Mouse (Mus musculus): Measurements from ENCODE around the gene Bcl7a. TPM values are rescaled to one million over a fixed set of nuclear protein-coding genes. Genes with fewer than 3 reads are reported as not detected.

Bcl7a gene
- polyA plus RNA-seq, 1 experiment from 2014 or later: 38.8 TPM

DNA sequence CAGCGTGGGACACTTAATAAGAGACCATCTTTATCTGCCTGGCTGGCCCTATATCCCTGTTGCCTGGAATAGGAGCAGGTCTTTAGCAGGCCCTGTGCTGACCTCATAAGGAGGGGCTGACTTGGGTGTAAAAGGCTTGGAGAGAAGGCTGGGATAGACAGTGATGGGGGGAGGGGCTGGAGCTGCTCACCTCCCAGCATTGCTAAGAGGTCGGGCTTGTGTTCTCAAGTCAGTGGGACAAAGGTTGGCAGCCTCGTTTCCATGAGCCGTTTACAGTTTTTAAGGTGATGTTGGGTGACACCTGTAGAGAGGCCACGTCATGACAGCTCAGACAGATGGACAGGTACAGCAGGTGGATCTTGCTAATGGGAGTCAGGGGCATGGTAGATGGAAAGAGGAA, 26.4 kb downstream of the Bcl7a start:
- Histone ChIP-seq H3K36me3 (peaks cover 99% of the 10 kb centered on the region), H3K27ac (no peak overlapping the region), H3K9me3 (replicated peaks) (no peaks in the 10 kb centered on the region), H3K4me1 (no peaks in the 10 kb centered on the region), H3K27me3 (ENCODE audit: low read depth, poor library complexity, severe bottlenecking) (no peaks in the 10 kb centered on the region), H3K4me3 (no peak overlapping the region)
- DNase-seq (ENCODE audit: low spot score): no peak
- 91% methylated on average over 5 of the region's 5 CpGs for WGBS

DNA sequence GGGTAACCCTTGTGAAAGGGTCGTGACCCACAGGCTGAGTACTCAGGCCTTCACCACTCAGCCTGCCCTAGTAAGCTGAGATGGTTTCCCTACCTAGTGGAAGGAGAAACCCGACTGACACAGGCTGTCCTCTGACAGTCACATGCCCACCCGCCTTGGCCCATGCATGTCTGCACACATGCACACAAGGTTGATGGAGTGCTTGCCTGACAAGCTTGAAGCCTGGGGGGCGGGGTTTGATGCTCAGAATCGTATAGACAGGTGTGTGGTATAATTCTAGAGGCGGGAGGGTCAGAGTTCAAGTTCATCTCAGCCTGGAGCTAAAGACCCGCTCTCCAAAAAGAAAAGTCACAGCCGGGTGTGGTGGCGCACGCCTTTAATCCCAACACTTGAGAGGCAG, 31.6 kb downstream of the Bcl7a start:
- WGBS: 95% methylated on average over 10 of the region's 10 CpGs
- Histone ChIP-seq H3K4me1 (peaks cover 13% of the 10 kb centered on the region), H3K27me3 (ENCODE audit: low read depth, poor library complexity, severe bottlenecking) (no peaks in the 10 kb centered on the region), H3K27ac (no peak overlapping the region), H3K9me3 (replicated peaks) (no peaks in the 10 kb centered on the region), H3K36me3 (peaks cover 64% of the 10 kb centered on the region), H3K4me3 (no peak overlapping the region)
- DNase-seq (ENCODE audit: low spot score): no peak

DNA sequence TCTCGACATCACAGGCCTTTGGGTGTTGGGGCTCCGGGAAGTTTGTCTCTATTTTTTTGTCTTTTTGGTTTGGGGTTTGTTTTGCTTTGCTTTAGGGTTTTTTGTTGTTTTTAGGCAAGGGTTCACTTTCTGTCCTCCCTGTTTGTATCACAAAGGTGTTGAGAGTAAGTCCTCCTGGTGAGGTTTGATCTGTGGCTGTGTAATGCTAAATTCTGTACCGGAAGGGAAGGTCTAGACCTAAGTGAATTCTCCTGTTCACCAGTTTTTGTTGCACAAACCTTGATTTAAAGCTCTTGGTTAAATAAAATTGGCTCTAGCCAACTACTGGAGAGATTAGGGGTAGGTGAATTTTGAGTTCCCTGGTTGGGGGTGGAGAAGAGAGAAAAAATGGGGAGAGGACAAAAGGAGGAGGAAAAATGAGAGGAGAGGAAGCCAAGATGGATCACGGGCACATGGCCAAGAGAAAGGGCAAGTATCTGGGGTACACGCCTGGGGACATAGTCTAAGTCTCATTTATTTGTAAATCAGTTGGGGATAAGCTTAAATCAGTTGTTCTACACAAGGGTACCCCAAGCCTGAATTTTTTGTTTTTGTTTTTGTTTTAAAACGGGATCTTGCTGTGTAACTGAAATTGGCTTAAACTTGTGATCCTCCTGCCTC, 32.3 kb downstream of the Bcl7a start:
- Histone ChIP-seq H3K4me3 (no peak overlapping the region), H3K36me3 (peaks cover 57% of the 10 kb centered on the region), H3K27me3 (ENCODE audit: low read depth, poor library complexity, severe bottlenecking) (no peaks in the 10 kb centered on the region), H3K27ac (no peak overlapping the region), H3K9me3 (replicated peaks) (no peaks in the 10 kb centered on the region), H3K4me1 (peaks cover 13% of the 10 kb centered on the region)
- 96% methylated on average over 6 of the region's 6 CpGs for WGBS
- DNase-seq (ENCODE audit: low spot score): no peak

DNA sequence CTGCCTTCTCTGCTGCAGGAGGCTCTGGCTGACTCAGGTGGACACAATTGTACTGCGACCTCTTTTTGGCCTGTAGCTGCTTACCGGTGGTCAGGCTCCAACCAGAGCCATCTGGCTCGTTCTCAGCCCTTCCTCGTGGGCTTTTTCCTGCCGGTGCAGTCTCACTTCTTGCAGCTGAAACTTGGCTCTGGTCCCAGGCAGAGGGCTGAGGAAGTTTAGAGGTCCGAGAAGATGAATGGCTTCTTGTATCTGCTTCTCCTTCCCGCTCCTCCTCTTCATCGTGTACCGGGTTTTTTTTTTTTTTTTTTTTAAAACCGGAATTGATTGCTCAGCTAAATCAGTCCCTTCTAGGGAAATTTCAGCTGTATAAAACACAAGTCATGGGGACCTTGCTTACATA, 32.9 kb downstream of the Bcl7a start:
- Histone ChIP-seq H3K27me3 (ENCODE audit: low read depth, poor library complexity, severe bottlenecking) (0 out of 2 replicates have a peak, but pooled peaks cover under 1% of the 10 kb centered on the region), H3K9me3 (replicated peaks) (no peaks in the 10 kb centered on the region), H3K27ac (no peak overlapping the region), H3K36me3 (peaks cover 51% of the 10 kb centered on the region), H3K4me1 (peaks cover 13% of the 10 kb centered on the region), H3K4me3 (no peak overlapping the region)
- WGBS: 74% methylated on average over 10 of the region's 10 CpGs
- no peak for DNase-seq (ENCODE audit: low spot score)

DNA sequence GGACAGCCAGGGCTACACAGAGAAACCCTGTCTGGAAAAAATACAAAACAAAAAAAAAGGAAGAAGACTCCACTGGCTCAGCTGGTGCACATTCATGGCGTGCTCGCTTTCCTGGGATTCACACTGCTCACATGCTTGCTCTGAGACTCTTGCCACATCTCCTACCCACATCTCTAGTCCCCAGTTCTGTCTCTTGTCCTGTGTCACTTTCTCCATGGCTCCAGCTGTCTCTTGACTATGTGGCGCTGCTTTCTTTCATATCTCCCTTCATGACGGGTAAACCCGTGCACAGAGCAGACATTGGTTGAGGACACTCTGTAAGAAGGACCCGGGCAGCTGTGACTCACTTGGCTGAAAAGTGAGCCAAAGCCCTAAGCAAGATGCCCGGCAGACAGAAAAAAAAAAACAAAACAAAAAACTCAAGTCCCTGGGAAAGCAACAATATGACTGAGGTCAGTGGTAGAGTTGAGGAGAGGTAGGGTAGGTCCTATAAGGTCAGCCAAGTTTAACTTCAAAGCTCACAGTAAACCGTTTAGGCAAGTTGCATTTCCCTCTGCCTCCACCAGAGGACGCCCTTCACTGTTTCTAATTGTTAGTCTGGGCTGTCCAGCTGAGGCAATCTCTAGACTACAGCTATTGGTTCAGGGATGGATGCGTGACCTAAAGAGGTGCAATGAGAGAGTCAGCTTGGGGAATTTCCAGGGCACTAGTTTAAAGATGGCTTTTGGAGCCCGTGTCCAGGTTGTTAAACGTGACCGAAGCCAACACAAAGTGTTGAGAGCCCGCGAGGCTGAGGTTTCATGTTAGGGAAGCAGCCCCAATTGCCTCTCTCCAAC, 33.7 kb downstream of the Bcl7a start:
- WGBS: 74% methylated on average over 15 of the region's 15 CpGs

DNA sequence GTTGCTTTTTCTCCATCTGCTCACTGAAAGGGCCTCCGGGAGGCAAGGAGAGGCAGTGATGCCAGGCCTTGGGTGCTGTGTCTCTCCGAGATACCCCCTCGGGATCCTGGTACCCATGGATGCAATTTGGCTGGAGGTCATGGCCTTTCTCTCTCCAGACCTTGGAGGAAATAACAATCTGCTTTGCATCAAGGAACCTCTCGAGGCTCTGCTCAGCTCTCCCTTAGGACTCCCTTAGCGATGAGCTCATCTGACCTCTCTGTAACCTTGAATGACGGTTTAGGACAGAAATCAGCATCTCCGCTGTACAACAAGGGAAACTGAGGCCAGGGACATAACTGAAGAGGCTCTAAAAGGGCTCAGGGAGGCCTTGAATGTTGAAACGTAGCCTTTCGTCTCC, 35.1 kb downstream of the Bcl7a start:
- H3K4me3 ChIP-seq: no peak overlapping the region
- peaks cover 29% of the 10 kb centered on the region for H3K36me3 ChIP-seq
- H3K4me1 ChIP-seq: peaks cover 19% of the 10 kb centered on the region
- no peak for DNase-seq (ENCODE audit: low spot score)
- peaks cover 14% of the 10 kb centered on the region for H3K27me3 ChIP-seq (ENCODE audit: low read depth, poor library complexity, severe bottlenecking)
- 56% methylated on average over 9 of the region's 9 CpGs for WGBS
- H3K27ac ChIP-seq: no peak overlapping the region
- H3K9me3 ChIP-seq (replicated peaks): no peaks in the 10 kb centered on the region

More for the DNA sequence above, 33.7 kb downstream of the Bcl7a start:
- DNase-seq (ENCODE audit: low spot score): peak; percentile 82
- H3K4me3 ChIP-seq: no peak overlapping the region
- peaks cover 19% of the 10 kb centered on the region for H3K4me1 ChIP-seq
- H3K9me3 ChIP-seq (replicated peaks): no peaks in the 10 kb centered on the region
- peaks cover 43% of the 10 kb centered on the region for H3K36me3 ChIP-seq
- H3K27me3 ChIP-seq (ENCODE audit: low read depth, poor library complexity, severe bottlenecking): peaks cover 8% of the 10 kb centered on the region
- H3K27ac ChIP-seq: no peak overlapping the region

DNA sequence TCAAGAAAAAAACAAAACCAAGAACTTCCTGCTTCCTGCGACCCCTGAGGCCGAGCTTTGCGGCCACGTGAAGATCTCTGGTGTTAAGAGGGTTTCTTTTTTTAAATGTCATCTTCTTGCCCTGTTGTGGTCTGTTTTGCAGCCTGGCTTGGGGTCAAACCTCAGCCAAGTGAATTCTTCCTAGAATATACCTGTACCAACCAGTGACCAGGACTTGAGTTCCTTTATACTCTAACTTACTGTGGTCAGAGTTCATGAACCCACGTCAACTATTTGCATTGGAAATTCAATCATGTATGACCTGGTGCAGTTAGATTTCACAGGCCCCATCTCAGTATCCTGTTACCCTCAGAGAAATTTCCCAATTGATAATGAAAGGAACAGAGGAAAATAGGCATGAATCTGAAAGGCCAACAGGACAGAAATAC, 35.9 kb downstream of the Bcl7a start:
- Histone ChIP-seq H3K4me1 (peaks cover 19% of the 10 kb centered on the region), H3K36me3 (peaks cover 21% of the 10 kb centered on the region), H3K27ac (no peak overlapping the region), H3K9me3 (replicated peaks) (no peaks in the 10 kb centered on the region), H3K4me3 (no peak overlapping the region), H3K27me3 (ENCODE audit: low read depth, poor library complexity, severe bottlenecking) (peaks cover 14% of the 10 kb centered on the region)
- 74% methylated on average over 5 of the region's 5 CpGs for WGBS
- no peak for DNase-seq (ENCODE audit: low spot score)

DNA sequence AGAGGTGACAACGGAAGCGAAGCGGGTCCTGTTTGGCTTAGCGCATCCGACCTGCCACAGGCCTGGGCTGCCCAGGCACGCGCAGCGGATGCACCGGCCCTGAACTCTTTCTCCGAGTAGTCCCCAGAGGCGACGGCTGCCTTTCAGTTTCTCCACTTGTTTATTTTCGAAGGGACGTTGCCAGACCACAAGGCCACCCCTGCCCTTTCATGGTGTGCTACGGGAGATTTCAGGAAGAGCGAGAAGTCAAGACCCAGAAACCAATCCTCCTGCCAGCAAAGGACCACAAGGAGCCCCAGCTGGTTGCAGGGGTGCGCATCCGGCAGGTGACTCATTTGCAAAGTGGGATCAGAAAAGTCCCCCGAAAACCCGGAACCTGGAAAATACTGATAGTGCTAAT, 38.3 kb downstream of the Bcl7a start:
- Histone ChIP-seq H3K27me3 (ENCODE audit: low read depth, poor library complexity, severe bottlenecking) (peaks cover 14% of the 10 kb centered on the region), H3K9me3 (replicated peaks) (no peaks in the 10 kb centered on the region), H3K36me3 (no peaks in the 10 kb centered on the region), H3K4me3 (no peak overlapping the region), H3K27ac (no peak overlapping the region), H3K4me1 (peaks cover 19% of the 10 kb centered on the region)
- 21% methylated on average over 20 of the region's 20 CpGs for WGBS
- peak; percentile 40 for DNase-seq (ENCODE audit: low spot score)

DNA sequence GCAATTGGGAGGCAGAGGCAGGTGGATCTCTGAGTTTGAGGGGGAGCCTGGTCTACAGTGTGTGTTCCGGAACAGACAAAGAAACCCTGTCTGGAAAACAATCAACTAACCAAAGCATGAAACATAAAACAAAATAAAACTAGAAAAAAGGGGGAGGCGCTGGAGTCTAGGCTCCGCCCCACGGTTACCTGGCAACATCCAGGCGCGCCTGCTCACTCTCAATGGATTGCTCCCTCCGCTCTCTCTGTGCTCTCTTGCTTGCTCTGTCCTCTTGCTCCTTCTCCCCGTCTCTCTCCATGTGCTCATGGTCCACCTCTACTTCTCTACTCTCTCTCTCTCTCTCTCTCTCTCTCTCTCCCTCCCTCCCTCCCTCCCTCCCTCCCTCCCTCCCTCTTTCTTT, 39.1 kb downstream of the Bcl7a start:
- Histone ChIP-seq H3K4me3 (no peak overlapping the region), H3K36me3 (no peaks in the 10 kb centered on the region), H3K9me3 (replicated peaks) (no peaks in the 10 kb centered on the region), H3K27ac (no peak overlapping the region), H3K4me1 (peaks cover 17% of the 10 kb centered on the region), H3K27me3 (ENCODE audit: low read depth, poor library complexity, severe bottlenecking) (peaks cover 14% of the 10 kb centered on the region)
- no peak for DNase-seq (ENCODE audit: low spot score)
- 74% methylated on average over 8 of the region's 8 CpGs for WGBS

DNA sequence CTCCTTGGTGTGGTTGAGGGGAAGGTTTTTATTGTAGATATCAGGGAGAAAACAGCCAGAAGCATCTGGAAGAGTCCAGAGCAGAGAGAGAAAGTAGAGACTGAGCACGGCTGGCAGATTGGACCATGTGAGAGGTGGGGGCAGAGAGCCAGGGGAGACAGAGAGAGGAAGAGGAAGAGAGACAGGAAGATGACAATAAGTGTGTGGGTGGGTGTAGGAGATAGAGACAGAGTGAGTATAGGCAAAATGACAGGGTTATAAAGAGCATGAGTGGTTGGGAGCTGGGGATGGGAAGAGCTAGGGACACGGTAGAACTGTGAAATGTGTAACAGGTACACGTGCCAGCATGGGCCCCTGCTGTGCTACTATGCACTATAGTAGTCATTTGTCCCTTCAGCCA, 44.8 kb downstream of the Bcl7a start:
- no peak for DNase-seq (ENCODE audit: low spot score)
- Histone ChIP-seq H3K27me3 (ENCODE audit: low read depth, poor library complexity, severe bottlenecking) (no peaks in the 10 kb centered on the region), H3K36me3 (no peaks in the 10 kb centered on the region), H3K9me3 (replicated peaks) (no peaks in the 10 kb centered on the region), H3K4me1 (peaks cover 21% of the 10 kb centered on the region), H3K27ac (no peak overlapping the region), H3K4me3 (no peak overlapping the region)
- 33% methylated on average over 3 of the region's 3 CpGs for WGBS

DNA sequence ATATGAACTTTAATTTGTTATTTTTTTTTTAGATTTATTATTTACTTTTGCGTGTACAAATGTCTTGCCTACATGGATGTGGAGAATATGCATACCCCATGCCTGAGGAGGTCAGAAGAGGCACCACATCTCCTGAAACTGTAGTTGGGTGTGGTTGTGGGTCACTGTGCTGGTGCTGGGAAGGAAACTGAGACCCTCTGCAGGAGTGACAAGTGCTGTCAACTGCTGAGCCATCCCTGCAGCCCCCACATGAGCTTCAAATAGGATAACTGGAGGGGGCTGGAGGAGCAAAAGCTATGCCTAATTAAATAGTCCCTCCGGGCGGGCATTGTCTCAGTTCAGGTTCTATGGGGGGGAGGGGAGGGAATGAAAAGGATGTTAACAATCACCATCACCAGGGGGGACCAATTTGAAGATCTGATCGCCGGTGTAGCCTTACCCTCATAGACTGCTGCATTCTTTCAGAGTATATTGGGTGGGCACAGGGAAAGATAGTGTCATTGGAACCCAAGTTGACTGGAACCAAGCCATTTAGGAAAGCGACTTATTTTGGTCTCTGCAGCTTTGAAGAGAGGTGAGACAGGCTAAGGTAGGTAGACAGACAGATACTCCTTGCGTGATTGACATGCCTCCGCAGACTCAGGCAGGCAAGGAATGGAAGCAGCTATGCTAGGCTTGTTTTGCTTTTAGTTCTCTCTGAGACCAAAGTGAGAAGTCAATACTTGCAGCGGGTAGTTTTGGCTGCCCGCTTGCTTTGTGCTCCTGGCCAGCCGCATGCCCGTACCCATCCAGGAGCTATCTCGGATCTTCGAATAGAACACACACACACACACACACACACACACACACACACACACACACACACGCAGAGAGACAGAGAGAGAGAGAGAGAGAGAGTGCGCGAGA, 47.2 kb downstream of the Bcl7a start:
- 7% methylated on average over 17 of the region's 17 CpGs for WGBS
- peak overlapping the region; percentile 46 for H3K4me3 ChIP-seq
- peaks cover 36% of the 10 kb centered on the region for H3K4me1 ChIP-seq
- DNase-seq (ENCODE audit: low spot score): no peak
- no peaks in the 10 kb centered on the region for H3K9me3 ChIP-seq (replicated peaks)
- H3K27me3 ChIP-seq (ENCODE audit: low read depth, poor library complexity, severe bottlenecking): no peaks in the 10 kb centered on the region
- peak overlapping the region; percentile 40; the same call in 1 of the 2 replicates for H3K27ac ChIP-seq
- H3K36me3 ChIP-seq: no peaks in the 10 kb centered on the region

DNA sequence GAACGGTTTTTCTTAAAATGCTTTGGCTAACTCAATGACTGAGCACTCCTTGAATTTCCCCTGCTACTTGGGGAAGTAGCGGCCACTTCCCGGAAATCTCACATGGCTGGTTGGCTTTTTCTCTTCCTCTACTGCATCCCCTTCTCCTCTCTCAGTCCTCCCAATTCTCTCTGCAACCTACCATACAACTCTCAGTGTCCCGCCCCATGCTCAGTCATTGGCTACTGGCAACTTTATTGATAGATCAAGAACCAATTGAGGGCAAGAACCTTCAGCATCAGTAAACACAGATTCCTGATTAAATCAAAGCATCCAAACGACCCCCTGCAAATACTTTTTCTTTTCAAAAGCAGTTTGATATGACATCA, 47.8 kb downstream of the Bcl7a start:
- peak overlapping the region; percentile 46 for H3K4me3 ChIP-seq
- H3K9me3 ChIP-seq (replicated peaks): no peaks in the 10 kb centered on the region
- peak overlapping the region; percentile 40; the same call in 1 of the 2 replicates for H3K27ac ChIP-seq
- no peaks in the 10 kb centered on the region for H3K36me3 ChIP-seq
- 8% methylated on average over 5 of the region's 5 CpGs for WGBS
- H3K27me3 ChIP-seq (ENCODE audit: low read depth, poor library complexity, severe bottlenecking): no peaks in the 10 kb centered on the region
- peaks cover 43% of the 10 kb centered on the region for H3K4me1 ChIP-seq
- DNase-seq (ENCODE audit: low spot score): no peak

Data from limb, embryonic 10.5 days (tissue).